ENCODE assay signal across 9 mouse cellular contexts in genomic region chr10:18233891-18234290, GRCm38 (mm10). TPM values are rescaled to one million over a fixed set of nuclear protein-coding genes. Genes with fewer than 3 reads are reported as not detected.
DNase-seq lines count a peak whose midpoint lies in the region; ATAC-seq and TF ChIP-seq lines count a peak whose summit lies in the region.
"Had no signal": no experiment of that assay in that cellular context is flagged by ENCODE, and none has a peak within 500 bp of the region (broad histone marks: within the 10 kb centered on the region; RNA-seq: fewer than 3 reads in every experiment).

No protein-coding gene starts in this region.

- H3K4me2 ChIP-seq in heart, postnatal 0 days (ENCODE audit: low read depth, low read length), result peak overlapping the region; percentile 74; the same call in 1 of the 2 replicates

- no peaks in the 10 kb centered on the region for H3K79me2 ChIP-seq in macrophage (ENCODE audit: inconsistent target)

- no peak overlapping the region for H3K27ac ChIP-seq in heart, postnatal 0 days (ENCODE audit: low read depth)
- H3K27ac ChIP-seq in cortical plate, adult 2 months (ENCODE audit: insufficient read depth, low read length), result no peak overlapping the region
- H3K27ac ChIP-seq in macrophage, result no peak overlapping the region
- H3K27ac ChIP-seq: limb, embryonic 12.5 days had no signal

- H3K36me3 ChIP-seq in heart, postnatal 0 days (replicated peaks; ENCODE audit: control insufficient read depth, insufficient read depth, low read length), result no peaks in the 10 kb centered on the region
- H3K36me3 ChIP-seq in macrophage (ENCODE audit: inconsistent target), result no peaks in the 10 kb centered on the region
- H3K36me3 ChIP-seq: limb, embryonic 12.5 days had no signal

- no peak for ATAC-seq in heart, postnatal 0 days (ENCODE audit: insufficient read depth, low read depth)

- no peak for TF ChIP-seq EP300 in heart, postnatal 0 days (IDR thresholded peaks at IDR 0.05; ENCODE audit: low read depth)

- peaks cover 6% of the 10 kb centered on the region; the same call in 1 of the 2 replicates for H3K4me1 ChIP-seq in heart, postnatal 0 days (ENCODE audit: control insufficient read depth, insufficient read depth)
- H3K4me1 ChIP-seq in cortical plate, adult 2 months (ENCODE audit: control insufficient read depth, insufficient read depth, low read length), result no peaks in the 10 kb centered on the region

- no peak overlapping the region for H3K4me3 ChIP-seq in heart, postnatal 0 days (ENCODE audit: low read depth, low read length)
- peak overlapping the region; percentile 68; the same call in 1 of the 2 replicates for H3K4me3 ChIP-seq in cortical plate, adult 2 months (ENCODE audit: insufficient read depth, low read length)
- peak overlapping the region; percentile 80; the same call in 1 of the 2 replicates for H3K4me3 ChIP-seq in macrophage (ENCODE audit: inconsistent target)

- 46% methylated on average over 3 of the region's 3 CpGs for WGBS in heart, postnatal 0 days
- WGBS in macrophage (ENCODE audit: missing documents), result 72% methylated on average over 3 of the region's 3 CpGs

- H3K27me3 ChIP-seq in heart, postnatal 0 days (ENCODE audit: control insufficient read depth, insufficient read depth, low read length), result no peaks in the 10 kb centered on the region
- H3K27me3 ChIP-seq: limb, embryonic 12.5 days had no signal

- H3K9me3 ChIP-seq in heart, postnatal 0 days (replicated peaks; ENCODE audit: control insufficient read depth, low read length), result no peaks in the 10 kb centered on the region
- H3K9me3 ChIP-seq: limb, embryonic 12.5 days had no signal

- intact Hi-C loops in left cerebral cortex, postnatal 10 days (cut with DNase I), result no loop called here

- no peak for DNase-seq in heart, postnatal 0 days (ENCODE audit: low spot score)
- no peak for DNase-seq in heart, adult 8-10 months (ENCODE audit: low spot score)
- peak; percentile 48 for DNase-seq in CD4-positive helper T cell, adult 2 months (ENCODE audit: low read depth, low spot score)
- DNase-seq in urinary bladder, postnatal 36 days (ENCODE audit: low spot score in 2 of 2), result no peak
- DNase-seq in layer of hippocampus, postnatal 14 days (ENCODE audit: low spot score in 2 of 2), result no peak
- DNase-seq in left cerebral cortex, postnatal 10 days (ENCODE audit: extremely low spot score in 1 of 2, low spot score in 2 of 2), result no peak

- no peak overlapping the region for H3K9ac ChIP-seq in heart, postnatal 0 days (replicated peaks; ENCODE audit: low read depth, low read length)

- no peak for TF ChIP-seq POLR2A in cortical plate, adult 2 months (IDR thresholded peaks at IDR 0.05; ENCODE audit: extremely low read depth, insufficient read depth, low read length)

- no peak; the same call in 1 of the 2 replicates for TF ChIP-seq CTCF in heart, postnatal 0 days (IDR thresholded peaks at IDR 0.05; ENCODE audit: low read depth)
- no peak for TF ChIP-seq CTCF in cortical plate, adult 2 months (IDR thresholded peaks at IDR 0.05; ENCODE audit: extremely low read depth, insufficient read depth, low read length)

RNA-seq across cellular contexts. Expression of gene Ccdc28a, which starts 0.9 kb away (rescaled TPM):
- 0.65 and 8.3 TPM in 2 replicates for total RNA-seq in heart, postnatal 0 days (2014; rRNA removed; ENCODE audit: low replicate concordance)
- 7.2 and 12.5 TPM in 2 replicates for polyA plus RNA-seq in heart, postnatal 0 days (2015; fragmentation: Nextera tagmentation; extraction: Ambion mirVana)
- total RNA-seq in heart, adult 8-10 months (2022), result 10 to 100 TPM; 13.8 to 17.9 (median 15.4) TPM
- 64.7 and 74.1 TPM in 2 replicates for polyA plus RNA-seq in cortical plate, adult 2 months (2012; rRNA removed)
- total RNA-seq in macrophage (2018; cell fraction: chromatin; rRNA removed), result 10 to 100 TPM in 22 of 26 experiments, 1 to 10 TPM in 4; 5.1 to 27.5 (median 18.0) TPM
- total RNA-seq in macrophage (2018; cell fraction: cytosol; rRNA removed), result 1 to 10 TPM; 3.9 to 7.4 (median 5.5) TPM
- 10 to 100 TPM in 21 of 26 experiments, 1 to 10 TPM in 5; 6.0 to 28.6 (median 16.1) TPM for total RNA-seq in macrophage (2018; cell fraction: nucleus; rRNA removed)
- polyA plus RNA-seq in macrophage (2018), result 4.4 to 7.2 TPM (median 7.1 TPM) in 3 replicates
- total RNA-seq in layer of hippocampus, postnatal 14 days (2021), result 10 to 100 TPM; 16.4 to 18.4 TPM
- 10 to 100 TPM; 10.1 to 10.2 TPM for total RNA-seq in left cerebral cortex, postnatal 10 days (2021)

RNA-seq across cellular contexts. Expression of gene Ect2l, which starts 23.2 kb away (rescaled TPM):
- total RNA-seq in heart, postnatal 0 days (2014; rRNA removed; ENCODE audit: low replicate concordance), result not detected in 2 replicates
- 0.47 and 0.60 TPM in 2 replicates for polyA plus RNA-seq in heart, postnatal 0 days (2015; fragmentation: Nextera tagmentation; extraction: Ambion mirVana)
- not detected for total RNA-seq in heart, adult 8-10 months (2022)
- polyA plus RNA-seq in cortical plate, adult 2 months (2012; rRNA removed), result 0.28 and 0.29 TPM in 2 replicates
- not detected for total RNA-seq in macrophage (2018; cell fraction: chromatin; rRNA removed)
- under 1 TPM in 5 of 26 experiments, not detected in 21; 0.25 to 0.46 (median 0.29) TPM for total RNA-seq in macrophage (2018; cell fraction: cytosol; rRNA removed)
- total RNA-seq in macrophage (2018; cell fraction: nucleus; rRNA removed), result not detected
- 0.57 to 0.70 TPM in 2 of 3 replicates, not detected in the other for polyA plus RNA-seq in macrophage (2018)
- total RNA-seq in layer of hippocampus, postnatal 14 days (2021), result under 1 TPM; 0.83 to 0.99 TPM
- total RNA-seq in left cerebral cortex, postnatal 10 days (2021), result under 1 TPM; 0.17 to 0.41 TPM
